Mouse (Mus musculus) adrenal gland (tissue): Measurements from ENCODE around the gene Duox2.

ENCODE experiments used
- intact Hi-C: fragments of 180-260 bp; cut with DNase I; formaldehyde crosslinking; loops from one replicate; pipeline ENCODE4 v1.15.1; 2025

Duox2 gene

GRCm38 (mm10) chr2:122241226-122241625, 57.0 kb downstream of the Duox2 start:
- intact Hi-C loops = loop anchor here (5.0 to 10.0 kb wide), 3 partner anchors 49 to 166 kb away; no protein-coding TSS in a partner anchor

GRCm38 (mm10) chr2:122240735-122241134, 57.5 kb downstream of the Duox2 start:
- intact Hi-C loops = loop anchor here (5.0 to 10.0 kb wide), 3 partner anchors 48 to 166 kb away; no protein-coding TSS in a partner anchor

GRCm38 (mm10) chr2:122237891-122238470, 60.3 kb downstream of the Duox2 start:
- intact Hi-C loops = no loop called here

- intact Hi-C loops = no loop called here
Observed at GRCm38 (mm10) chr2:122236321-122236720, 61.9 kb downstream of the Duox2 start.

GRCm38 (mm10) chr2:122235425-122235824, 62.8 kb downstream of the Duox2 start:
- intact Hi-C loops = no loop called here

- intact Hi-C loops = no loop called here
Observed at GRCm38 (mm10) chr2:122234611-122235288, 63.5 kb downstream of the Duox2 start, which contains the start of gene Sord. Gene Sord, plus strand, starts transcription at chr2:122234749.

- intact Hi-C loops = no loop called here
Observed at GRCm38 (mm10) chr2:122233759-122234557, 64.3 kb downstream of the Duox2 start.

- intact Hi-C loops = no loop called here
Observed at GRCm38 (mm10) chr2:122233341-122233740, 64.9 kb downstream of the Duox2 start.

- intact Hi-C loops = no loop called here
Observed at GRCm38 (mm10) chr2:122231616-122232015, 66.6 kb downstream of the Duox2 start.

- intact Hi-C loops = no loop called here
Observed at GRCm38 (mm10) chr2:122230395-122230794, 67.9 kb downstream of the Duox2 start.
